Mouse (Mus musculus) embryonic facial prominence, embryonic 12.5 days (tissue): ENCODE results near the gene Unc13a. TPM values are rescaled to one million over a fixed set of nuclear protein-coding genes. Genes with fewer than 3 reads are reported as not detected.

Experiments
- microRNA-seq: library from miRNA; unstranded; fragments of <30 nt; microRNA quantifications from one replicate; pipeline ENCODE4, GENCODE M21; 2017
- polyA plus RNA-seq: library from polyadenylated mRNA; unstranded; fragments of >200 nt; fragmentation: Nextera tagmentation; extraction: Ambion mirVana; gene quantifications from 2 replicates; pipeline ENCODE4 v1.2.1, GENCODE M21; 2016

Unc13a gene
- polyA plus RNA-seq, 1 experiment from 2014 or later: 1.9 TPM

Small RNA genes lying within 50 kb of the gene (microRNA-seq; reads per million reads assigned to microRNA genes)
- not detected for gene Mir6769b

Other genes with a start within 250 kb of the Unc13a start
- 89.4 and 92.7 TPM in 2 replicates for gene Abhd8, start 208.1 kb downstream of the Unc13a start, polyA plus RNA-seq
- 169 TPM in 2 replicates for gene Mrpl34, start 206.8 kb downstream of the Unc13a start, polyA plus RNA-seq
- gene Dda1, start 202.6 kb downstream of the Unc13a start, polyA plus RNA-seq: 108 and 117 TPM in 2 replicates
- 9.6 and 10.7 TPM in 2 replicates for gene Ano8, start 185.8 kb downstream of the Unc13a start, polyA plus RNA-seq
- 23.0 and 25.0 TPM in 2 replicates for gene Gtpbp3, start 183.7 kb downstream of the Unc13a start, polyA plus RNA-seq
- 62.2 and 64.4 TPM in 2 replicates for gene Plvap, start 160.0 kb downstream of the Unc13a start, polyA plus RNA-seq
- gene Ccdc194, start 146.0 kb downstream of the Unc13a start, polyA plus RNA-seq: 0.48 and 0.49 TPM in 2 replicates
- gene Bst2, start 134.3 kb downstream of the Unc13a start, polyA plus RNA-seq: 11.2 and 12.8 TPM in 2 replicates
- 69.0 and 72.6 TPM in 2 replicates for gene Mvb12a, start 128.8 kb downstream of the Unc13a start, polyA plus RNA-seq
- gene Tmem221, start 112.9 kb downstream of the Unc13a start, polyA plus RNA-seq: 0.23 and 1.1 TPM in 2 replicates
- gene Nxnl1, start 105.2 kb downstream of the Unc13a start, polyA plus RNA-seq: not detected in 2 replicates
- gene Slc27a1, start 102.9 kb downstream of the Unc13a start, polyA plus RNA-seq: 48.4 and 48.6 TPM in 2 replicates
- gene Pgls, start 79.6 kb downstream of the Unc13a start, polyA plus RNA-seq: 230 and 236 TPM in 2 replicates
- 4.5 and 6.2 TPM in 2 replicates for gene Fam129c, start 74.1 kb downstream of the Unc13a start, polyA plus RNA-seq
- gene Colgalt1, start 60.8 kb downstream of the Unc13a start, polyA plus RNA-seq: 72.7 and 72.8 TPM in 2 replicates
- 3.4 and 4.5 TPM in 2 replicates for gene Jak3, start 4.5 kb upstream of the Unc13a start, polyA plus RNA-seq
- 0.39 and 0.50 TPM in 2 replicates for gene Insl3, start 17.5 kb upstream of the Unc13a start, polyA plus RNA-seq
- 0.64 and 0.67 TPM in 2 replicates for gene B3gnt3, start 30.0 kb upstream of the Unc13a start, polyA plus RNA-seq
- 7.4 and 8.3 TPM in 2 replicates for gene Fcho1, start 54.0 kb upstream of the Unc13a start, polyA plus RNA-seq
- 8.1 and 8.5 TPM in 2 replicates for gene Zfp709, start 210.3 kb upstream of the Unc13a start, polyA plus RNA-seq
- 10.7 and 11.4 TPM in 2 replicates for gene Zfp882, start 236.9 kb upstream of the Unc13a start, polyA plus RNA-seq
- gene Zfp617, start 236.9 kb upstream of the Unc13a start, polyA plus RNA-seq: 30.5 and 31.9 TPM in 2 replicates